Mouse (Mus musculus) E14TG2a.4 (cell line): ENCODE data around the gene Olfr156.

Source experiments
- H3K27me3 ChIP-seq: 2 replicates; pipeline ENCODE4 v1.6.1; 2014; ENCODE audit warnings: low read length, control low read depth; ENCODE audit not compliant: insufficient read depth
- H3K36me3 ChIP-seq: 2 replicates; pipeline ENCODE4 v1.6.1; 2014; ENCODE audit warnings: low read length, control low read depth; ENCODE audit not compliant: insufficient read depth
- H3K4me1 ChIP-seq: replicated peaks from 2 replicates; pipeline ENCODE4 v1.6.1; 2014; ENCODE audit warnings: low read depth, low read length, control low read depth
- H3K4me3 ChIP-seq: replicated peaks from 2 replicates; pipeline ENCODE4 v1.5.1; 2014; ENCODE audit warnings: mild to moderate bottlenecking, low read length
- H3K9me3 ChIP-seq: 2 replicates; pipeline ENCODE4 v1.6.1; 2014; ENCODE audit warnings: low read length, control low read depth
- CTCF ChIP-seq: conservative IDR thresholded peaks from 2 replicates; pipeline ENCODE4 v1.5.1; 2014; ENCODE audit warnings: low read length
- NANOG ChIP-seq: IDR thresholded peaks from 2 replicates; pipeline ENCODE4 v1.6.1; 2014; ENCODE audit warnings: borderline replicate concordance, low read length, mixed read lengths
- POU5F1 ChIP-seq: IDR thresholded peaks from 2 replicates; pipeline ENCODE4 v1.6.1; 2014; ENCODE audit warnings: low read length, borderline replicate concordance

Gene Olfr156

DNA sequence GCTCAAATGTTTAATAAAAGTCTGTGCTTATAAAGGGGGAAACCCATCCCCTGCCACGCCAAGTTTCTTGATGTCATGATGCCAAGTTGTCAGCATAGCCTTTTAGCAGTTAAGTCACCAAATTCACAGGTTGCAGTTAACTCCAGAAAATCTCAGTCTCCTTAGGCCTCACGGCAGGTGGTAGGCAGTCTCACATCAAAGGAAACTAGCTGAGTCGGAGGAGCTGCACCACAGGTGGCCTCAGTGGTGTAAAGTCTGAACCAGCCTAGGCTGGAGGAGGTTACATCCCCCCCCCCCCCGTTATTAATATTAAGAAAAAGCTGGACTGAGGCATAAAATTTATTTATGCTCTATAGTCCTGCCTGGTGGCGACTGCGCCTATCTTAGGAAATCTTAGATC is 28.4 kb downstream of the Olfr156 start:
- TF ChIP-seq NANOG (peak; percentile 27; the same call in 1 of the 2 replicates), POU5F1 (no peak), CTCF (no peak)

DNA sequence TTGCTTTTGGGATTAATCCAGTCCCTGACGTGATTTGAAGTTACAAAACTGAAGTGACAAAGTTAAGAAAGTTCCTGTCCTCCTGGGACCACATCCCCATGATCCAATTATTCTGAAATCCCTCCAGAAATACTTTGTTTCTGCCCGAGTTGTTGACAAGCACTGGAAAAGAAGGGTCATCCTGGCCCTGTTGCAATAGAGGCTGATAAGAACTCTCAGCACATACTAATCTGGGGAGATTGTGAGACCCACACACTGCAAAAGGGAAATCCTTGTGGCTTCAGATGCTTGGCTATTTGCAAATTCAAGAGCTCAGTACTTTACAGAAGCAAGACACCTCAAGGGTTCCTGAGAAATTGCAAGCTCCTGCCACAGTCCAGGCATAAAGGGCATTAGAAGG is 51.4 kb downstream of the Olfr156 start:
- H3K36me3 ChIP-seq = no peaks in the 10 kb centered on the region
- H3K4me1 ChIP-seq = peaks cover 6% of the 10 kb centered on the region
- H3K4me3 ChIP-seq = no peak overlapping the region
- H3K27me3 ChIP-seq = peaks cover 5% of the 10 kb centered on the region
- TF ChIP-seq NANOG (no peak), CTCF (no peak), POU5F1 (no peak)
- H3K9me3 ChIP-seq = no peaks in the 10 kb centered on the region

More for the DNA sequence above, 28.4 kb downstream of the Olfr156 start:
- Histone ChIP-seq H3K4me3 (0 out of 2 replicates have a peak overlapping the region, but pooled peaks have one; percentile 26), H3K9me3 (no peaks in the 10 kb centered on the region), H3K27me3 (no peaks in the 10 kb centered on the region), H3K4me1 (peaks cover 73% of the 10 kb centered on the region), H3K36me3 (no peaks in the 10 kb centered on the region)

DNA sequence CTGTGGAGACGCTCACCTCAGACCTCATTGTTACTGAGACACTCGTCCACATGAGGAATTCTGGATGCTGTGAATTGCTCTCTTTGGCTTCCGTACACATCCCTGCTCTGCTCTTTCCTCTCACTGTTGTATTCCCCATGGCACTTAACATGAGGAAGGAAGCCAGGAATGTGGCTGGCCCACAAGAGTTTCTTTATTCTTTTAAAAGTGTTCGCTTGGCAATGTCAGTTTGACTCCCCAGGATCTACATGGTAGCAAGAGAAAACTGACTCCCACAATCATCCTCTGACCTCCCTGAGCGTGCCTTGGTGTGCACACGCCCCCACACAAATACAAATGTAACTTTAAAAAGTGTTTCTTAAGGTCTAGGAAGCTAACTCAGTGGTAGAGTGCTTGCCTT is 52.1 kb downstream of the Olfr156 start:
- Histone ChIP-seq H3K9me3 (no peaks in the 10 kb centered on the region), H3K36me3 (no peaks in the 10 kb centered on the region), H3K4me3 (no peak overlapping the region), H3K4me1 (peaks cover 6% of the 10 kb centered on the region), H3K27me3 (peaks cover 5% of the 10 kb centered on the region)
- TF ChIP-seq POU5F1 (no peak), CTCF (no peak), NANOG (no peak)

DNA sequence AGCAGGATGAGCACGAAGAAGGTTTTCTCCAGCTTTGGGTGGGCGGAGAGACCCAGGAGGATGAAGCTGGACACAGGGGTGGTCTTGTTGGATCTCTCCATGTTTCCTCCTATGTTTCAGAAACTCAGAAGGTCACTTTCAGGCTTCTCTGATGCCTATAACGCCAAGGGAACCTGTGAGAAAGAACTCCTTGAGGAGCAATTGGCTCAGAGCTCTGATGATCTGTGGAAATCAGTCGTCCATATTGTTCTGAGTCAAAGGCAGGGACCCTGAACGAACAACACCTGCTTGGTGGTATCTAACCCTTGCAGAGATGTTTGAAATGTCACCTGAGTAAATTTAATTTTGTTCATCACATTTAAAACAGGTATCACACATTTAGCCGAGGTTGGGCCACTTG is 52.8 kb downstream of the Olfr156 start, which contains the start of gene Olfr159:
TSS of gene Olfr159 (minus strand) at position 101 of the 400 bp plus-strand sequence.
- H3K9me3 ChIP-seq = no peaks in the 10 kb centered on the region
- H3K36me3 ChIP-seq = no peaks in the 10 kb centered on the region
- H3K27me3 ChIP-seq = peaks cover 5% of the 10 kb centered on the region
- H3K4me3 ChIP-seq = no peak within 1 kb of the TSS
- TF ChIP-seq CTCF = no peak
- TF ChIP-seq POU5F1 = no peak
- no peak for TF ChIP-seq NANOG
- peaks cover 6% of the 10 kb centered on the region for H3K4me1 ChIP-seq
